Mouse (Mus musculus) neural tube, embryonic 11.5 days (tissue): Measurements from ENCODE around the gene Ubqln1. TPM values are rescaled to one million over a fixed set of nuclear protein-coding genes. Genes with fewer than 3 reads are reported as not detected.
A peak's percentile ranks its signal among the peaks of the same experiment; 100 is the strongest.

Experiments
- ATAC-seq: fragments of 200-750 bp; cut with Nextera tagmentation; 2 replicates; pipeline ENCODE4 v1.8.0; 2017; ENCODE audit warnings: moderate number of reproducible peaks, mild to moderate bottlenecking, moderate TSS enrichment, moderate library complexity; ENCODE audit not compliant: insufficient read depth, low FRiP score, low TSS enrichment
- DNase-seq: peaks from one replicate; pipeline ENCODE4 v3.0.0-alpha.2; 2015; ENCODE audit warnings: low spot score
- H3K27ac ChIP-seq: fragments of 300-500 bp; sonication (generic); 2 replicates; pipeline ENCODE4 v1.5.1; 2014; ENCODE audit warnings: low read depth, mild to moderate bottlenecking, low read length
- H3K27me3 ChIP-seq: fragments of 300-500 bp; sonication (generic); 2 replicates; pipeline ENCODE4 v1.6.1; 2014; ENCODE audit warnings: mild to moderate bottlenecking, low read length, mixed read lengths; ENCODE audit not compliant: control insufficient read depth, insufficient read depth
- H3K36me3 ChIP-seq: fragments of 300-500 bp; sonication (generic); 2 replicates; pipeline ENCODE4 v1.6.1; 2014; ENCODE audit warnings: mild to moderate bottlenecking, low read length, moderate library complexity, mixed read lengths; ENCODE audit not compliant: control insufficient read depth, insufficient read depth
- H3K4me1 ChIP-seq: fragments of 300-500 bp; sonication (generic); 2 replicates; pipeline ENCODE4 v1.6.1; 2014; ENCODE audit warnings: low read length, mixed read lengths; ENCODE audit not compliant: control insufficient read depth, insufficient read depth
- H3K4me2 ChIP-seq: fragments of 300-500 bp; sonication (generic); 2 replicates; pipeline ENCODE4 v1.6.1; 2014; ENCODE audit warnings: low read depth, mild to moderate bottlenecking, moderate library complexity
- H3K4me3 ChIP-seq: fragments of 300-500 bp; sonication (generic); 2 replicates; pipeline ENCODE4 v1.5.1; 2014; ENCODE audit warnings: low read depth, low read length
- H3K9ac ChIP-seq: fragments of 300-500 bp; sonication (generic); 2 replicates; pipeline ENCODE4 v1.6.1; 2014; ENCODE audit warnings: mild to moderate bottlenecking, low read length
- H3K9me3 ChIP-seq: fragments of 300-500 bp; sonication (generic); 2 replicates; pipeline ENCODE4 v1.6.1; 2016; ENCODE audit warnings: low read length; ENCODE audit not compliant: control insufficient read depth
- WGBS: fragments of 180-500 bp; shearing (Covaris S2); extraction: QIAGEN DNeasy Blood & Tissue Kit; methylation state at CpG from one replicate; pipeline ENCODE4 v1.1.7; 2014; 5-methylcytosine and 5-hydroxymethylcytosine counted together
- polyA plus RNA-seq: library from polyadenylated mRNA; unstranded; fragments of >200 nt; fragmentation: Nextera tagmentation; extraction: Ambion mirVana; gene quantifications from 2 replicates; pipeline ENCODE4 v1.2.1, GENCODE M21; 2014

The Ubqln1 gene
- polyA plus RNA-seq, 1 experiment from 2014 or later: 170 TPM

- no peak overlapping the region for H3K4me2 ChIP-seq
- H3K9me3 ChIP-seq: no peaks in the 10 kb centered on the region
- H3K36me3 ChIP-seq: peaks cover 15% of the 10 kb centered on the region
- H3K9ac ChIP-seq: no peak overlapping the region
- ATAC-seq: no peak
- no peak overlapping the region for H3K4me3 ChIP-seq
- WGBS: 94% methylated on average over 3 of the region's 3 CpGs
- H3K27ac ChIP-seq: no peak overlapping the region
- no peaks in the 10 kb centered on the region for H3K4me1 ChIP-seq
- DNase-seq: no peak
- H3K27me3 ChIP-seq: no peaks in the 10 kb centered on the region
Measured at GRCm38 (mm10) chr13:58193221-58193620, 22.2 kb downstream of the Ubqln1 start.

DNA sequence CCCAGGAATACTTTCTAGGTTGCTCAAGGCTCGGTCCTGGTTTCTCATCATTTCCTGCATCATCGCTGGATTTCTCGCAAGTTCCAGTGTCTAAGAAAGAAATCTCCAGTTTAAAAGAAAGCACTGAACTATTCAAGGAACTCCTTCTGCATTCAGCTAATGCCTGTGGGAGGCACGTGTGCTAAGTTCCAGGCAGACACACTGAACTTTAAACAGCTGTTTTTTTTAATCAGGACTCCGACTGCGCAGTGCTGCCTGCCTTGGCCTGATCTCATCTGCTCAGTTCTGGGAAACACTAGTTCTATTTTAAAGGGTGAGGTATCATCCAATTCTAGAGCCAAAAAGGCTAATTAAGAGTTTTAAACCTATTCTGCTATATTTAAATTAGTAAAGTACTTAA, 23.3 kb downstream of the Ubqln1 start:
- Histone ChIP-seq H3K9ac (no peak overlapping the region), H3K36me3 (peaks cover 14% of the 10 kb centered on the region), H3K27ac (no peak overlapping the region), H3K4me3 (no peak overlapping the region), H3K9me3 (no peaks in the 10 kb centered on the region), H3K27me3 (no peaks in the 10 kb centered on the region), H3K4me2 (no peak overlapping the region), H3K4me1 (no peaks in the 10 kb centered on the region)
- 94% methylated on average over 6 of the region's 6 CpGs for WGBS
- ATAC-seq: no peak
- DNase-seq: no peak

GRCm38 (mm10) chr13:58191516-58191915, 23.9 kb downstream of the Ubqln1 start:
- no peak overlapping the region for H3K9ac ChIP-seq
- H3K4me1 ChIP-seq: no peaks in the 10 kb centered on the region
- no peak for DNase-seq
- 97% methylated on average over 14 of the region's 14 CpGs for WGBS
- ATAC-seq: no peak
- H3K9me3 ChIP-seq: no peaks in the 10 kb centered on the region
- no peak overlapping the region for H3K27ac ChIP-seq
- no peak overlapping the region for H3K4me2 ChIP-seq
- peaks cover 14% of the 10 kb centered on the region for H3K36me3 ChIP-seq
- H3K27me3 ChIP-seq: no peaks in the 10 kb centered on the region
- no peak overlapping the region for H3K4me3 ChIP-seq

DNA sequence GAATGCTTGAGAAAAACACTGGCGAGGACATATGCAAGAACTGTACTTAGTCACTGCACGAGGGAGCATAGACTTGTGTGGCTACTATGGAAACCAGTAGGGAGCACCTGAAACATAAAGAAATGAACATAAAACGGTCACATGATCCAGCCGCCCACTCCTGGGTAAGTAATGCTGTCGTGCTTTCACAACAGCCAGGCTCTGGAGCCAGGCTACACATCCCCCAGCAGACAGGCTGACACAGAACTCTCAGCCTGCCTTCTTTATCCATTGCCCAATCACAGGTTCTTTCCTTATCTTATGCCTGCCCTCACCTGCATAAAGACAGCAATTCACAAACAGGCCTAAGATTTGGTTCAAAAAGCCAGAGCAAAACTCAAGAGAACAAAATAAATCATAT, 26.0 kb downstream of the Ubqln1 start:
- 84% methylated on average over 5 of the region's 5 CpGs for WGBS
- H3K9me3 ChIP-seq: no peaks in the 10 kb centered on the region
- no peak overlapping the region for H3K9ac ChIP-seq
- H3K27me3 ChIP-seq: no peaks in the 10 kb centered on the region
- no peak for DNase-seq
- H3K4me1 ChIP-seq: no peaks in the 10 kb centered on the region
- no peak for ATAC-seq
- no peak overlapping the region for H3K4me3 ChIP-seq
- peaks cover 11% of the 10 kb centered on the region for H3K36me3 ChIP-seq
- no peak overlapping the region for H3K27ac ChIP-seq
- H3K4me2 ChIP-seq: no peak overlapping the region

- no peak overlapping the region for H3K27ac ChIP-seq
- H3K4me3 ChIP-seq: no peak overlapping the region
- peaks cover 11% of the 10 kb centered on the region for H3K36me3 ChIP-seq
- H3K4me2 ChIP-seq: no peak overlapping the region
- no peaks in the 10 kb centered on the region for H3K9me3 ChIP-seq
- H3K4me1 ChIP-seq: no peaks in the 10 kb centered on the region
- H3K9ac ChIP-seq: no peak overlapping the region
- no peaks in the 10 kb centered on the region for H3K27me3 ChIP-seq
- WGBS: 69% methylated on average over 4 of the region's 4 CpGs
- DNase-seq: peak; percentile 86
- ATAC-seq: no peak
Measured at GRCm38 (mm10) chr13:58188412-58188811, 27.0 kb downstream of the Ubqln1 start.

DNA sequence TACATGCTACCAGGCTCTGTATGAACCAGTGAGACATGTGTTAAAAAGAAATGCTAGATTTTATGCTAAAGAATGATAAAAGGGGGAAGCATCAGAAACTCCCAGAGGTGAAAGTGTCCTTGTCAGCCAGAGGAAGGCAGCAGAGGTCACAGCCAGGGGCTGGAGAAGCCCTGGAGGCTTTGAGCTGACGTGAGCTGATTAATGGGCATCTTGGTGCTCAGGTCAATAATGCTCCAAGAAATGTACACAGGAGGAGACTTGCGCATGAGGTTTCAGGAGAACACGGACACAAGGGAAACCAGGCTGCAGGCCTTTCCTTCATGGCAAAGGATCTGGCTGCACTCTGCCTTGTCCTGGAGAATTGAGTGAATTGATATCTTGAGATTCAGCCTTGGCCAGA, 27.7 kb downstream of the Ubqln1 start:
- H3K4me1 ChIP-seq: no peaks in the 10 kb centered on the region
- 86% methylated on average over 3 of the region's 3 CpGs for WGBS
- no peak overlapping the region for H3K4me3 ChIP-seq
- H3K9ac ChIP-seq: no peak overlapping the region
- no peak for DNase-seq
- no peak overlapping the region for H3K4me2 ChIP-seq
- no peak overlapping the region for H3K27ac ChIP-seq
- H3K27me3 ChIP-seq: no peaks in the 10 kb centered on the region
- H3K36me3 ChIP-seq: peaks cover 13% of the 10 kb centered on the region
- ATAC-seq: no peak
- no peaks in the 10 kb centered on the region for H3K9me3 ChIP-seq

GRCm38 (mm10) chr13:58186281-58186680, 29.2 kb downstream of the Ubqln1 start:
- ATAC-seq: no peak
- H3K36me3 ChIP-seq: peaks cover 6% of the 10 kb centered on the region
- no peaks in the 10 kb centered on the region for H3K4me1 ChIP-seq
- no peak overlapping the region for H3K27ac ChIP-seq
- no peak for DNase-seq
- WGBS: 85% methylated on average over 8 of the region's 8 CpGs
- no peak overlapping the region for H3K4me3 ChIP-seq
- no peaks in the 10 kb centered on the region for H3K27me3 ChIP-seq
- no peaks in the 10 kb centered on the region for H3K9me3 ChIP-seq
- H3K9ac ChIP-seq: no peak overlapping the region
- H3K4me2 ChIP-seq: no peak overlapping the region

- peaks cover 8% of the 10 kb centered on the region; the same call in 1 of the 2 replicates for H3K36me3 ChIP-seq
Measured at GRCm38 (mm10) chr13:58184111-58184510, 31.3 kb downstream of the Ubqln1 start.

GRCm38 (mm10) chr13:58181607-58182551, 33.6 kb downstream of the Ubqln1 start:
- 83% methylated on average over 14 of the region's 14 CpGs for WGBS
- peaks cover 8% of the 10 kb centered on the region; the same call in 1 of the 2 replicates for H3K36me3 ChIP-seq
- H3K9me3 ChIP-seq: no peaks in the 10 kb centered on the region

More at GRCm38 (mm10) chr13:58184111-58184510, 31.3 kb downstream of the Ubqln1 start:
- DNase-seq (no peak), ATAC-seq (no peak)
- H3K27ac ChIP-seq: no peak overlapping the region
- H3K4me2 ChIP-seq: no peak overlapping the region
- 93% methylated on average over 3 of the region's 3 CpGs for WGBS
- H3K9me3 ChIP-seq: no peaks in the 10 kb centered on the region
- H3K4me3 ChIP-seq: no peak overlapping the region
- no peak overlapping the region for H3K9ac ChIP-seq
- H3K4me1 ChIP-seq: no peaks in the 10 kb centered on the region
- H3K27me3 ChIP-seq: no peaks in the 10 kb centered on the region

More at GRCm38 (mm10) chr13:58181607-58182551, 33.6 kb downstream of the Ubqln1 start:
- ATAC-seq (no peak), DNase-seq (no peak)
- no peak overlapping the region for H3K4me2 ChIP-seq
- H3K4me3 ChIP-seq: no peak overlapping the region
- no peaks in the 10 kb centered on the region for H3K27me3 ChIP-seq
- no peak overlapping the region for H3K27ac ChIP-seq
- no peak overlapping the region for H3K9ac ChIP-seq
- no peaks in the 10 kb centered on the region for H3K4me1 ChIP-seq
